Mouse (Mus musculus): ENCODE measurements around the gene Psen1. TPM values are rescaled to one million over a fixed set of nuclear protein-coding genes. Genes with fewer than 3 reads are reported as not detected.

The Psen1 gene
- polyA plus RNA-seq, 1 experiment from 2014 or later = 68.5 TPM

DNA sequence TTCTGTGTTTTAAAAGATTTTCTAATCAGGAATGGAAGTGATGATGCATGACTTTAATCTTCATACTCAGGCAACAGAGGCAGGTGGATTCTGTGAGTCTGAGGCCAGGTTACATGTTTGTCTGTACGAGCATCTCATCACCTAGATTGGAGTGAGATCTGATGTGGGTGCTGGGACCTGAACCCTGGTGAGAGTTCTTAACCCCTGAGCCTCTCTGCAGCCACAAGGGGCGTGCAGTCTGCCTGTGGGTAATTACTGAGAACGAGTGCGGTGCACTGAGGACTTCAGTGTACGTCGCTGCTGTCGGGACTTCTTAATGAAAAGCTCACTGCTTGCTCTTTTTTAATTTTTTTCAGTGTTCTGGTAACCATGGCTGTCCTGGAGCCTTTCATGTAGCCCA, 13.7 kb downstream of the Psen1 start:
- H3K27ac ChIP-seq = no peak overlapping the region
- H3K9me3 ChIP-seq = no peaks in the 10 kb centered on the region
- 86% methylated on average over 7 of the region's 7 CpGs for WGBS
- peaks cover 31% of the 10 kb centered on the region for H3K36me3 ChIP-seq
- no peak overlapping the region for H3K4me2 ChIP-seq
- H3K4me3 ChIP-seq = no peak overlapping the region
- no peak overlapping the region for H3K9ac ChIP-seq
- ATAC-seq (ENCODE audit: low FRiP score) = no peak
- peaks cover 8% of the 10 kb centered on the region; the same call in 1 of the 2 replicates for H3K4me1 ChIP-seq (replicated peaks)
- H3K27me3 ChIP-seq = no peaks in the 10 kb centered on the region

DNA sequence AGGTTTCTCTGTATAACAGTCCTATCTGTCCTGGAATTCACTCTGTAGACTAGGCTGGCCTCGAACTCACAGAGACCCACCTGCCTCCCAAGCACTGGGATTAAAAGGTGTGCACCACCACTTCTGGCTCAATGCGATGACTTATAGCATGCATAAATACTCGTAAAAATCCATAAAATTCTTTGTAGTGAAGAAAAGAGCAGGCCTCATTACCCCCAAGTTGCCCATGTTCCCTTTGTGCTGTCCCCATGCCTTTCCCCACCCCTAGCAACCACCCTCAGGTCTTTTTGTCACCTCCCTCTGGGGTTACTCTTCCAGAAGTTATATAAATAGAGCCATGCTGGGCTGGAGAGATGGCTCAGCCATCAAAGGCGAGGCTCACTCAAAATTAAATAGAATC, 14.8 kb downstream of the Psen1 start:
- no peaks in the 10 kb centered on the region for H3K9me3 ChIP-seq
- H3K36me3 ChIP-seq = peaks cover 31% of the 10 kb centered on the region
- H3K27me3 ChIP-seq = no peaks in the 10 kb centered on the region
- peaks cover 8% of the 10 kb centered on the region; the same call in 1 of the 2 replicates for H3K4me1 ChIP-seq (replicated peaks)
- WGBS = 34% methylated on average over 4 of the region's 4 CpGs
- ATAC-seq (ENCODE audit: low FRiP score) = no peak
- no peak overlapping the region for H3K4me3 ChIP-seq
- H3K27ac ChIP-seq = no peak overlapping the region
- no peak overlapping the region for H3K9ac ChIP-seq
- no peak overlapping the region for H3K4me2 ChIP-seq

DNA sequence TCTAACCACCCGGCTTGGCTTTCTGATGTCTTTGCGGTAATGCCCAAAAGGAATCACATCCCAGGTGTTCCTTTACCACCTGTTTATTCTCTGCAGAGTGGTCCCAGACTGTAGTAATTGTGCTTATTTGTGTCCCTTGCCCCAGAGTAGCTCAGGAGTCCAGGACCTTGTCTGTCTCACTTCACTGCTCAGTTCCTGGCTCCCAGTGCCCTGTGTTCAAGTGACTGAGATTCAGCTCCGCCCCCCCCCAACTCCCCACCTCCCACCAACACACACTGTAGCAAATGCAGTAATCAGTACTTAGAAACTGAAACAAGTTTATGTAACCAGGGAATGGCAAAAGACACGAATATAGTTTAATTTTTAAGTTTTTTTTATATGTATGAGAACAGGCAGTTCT, 19.0 kb downstream of the Psen1 start:
- Histone ChIP-seq H3K9ac (no peak overlapping the region), H3K9me3 (no peaks in the 10 kb centered on the region), H3K27ac (no peak overlapping the region), H3K27me3 (no peaks in the 10 kb centered on the region), H3K36me3 (peaks cover 21% of the 10 kb centered on the region), H3K4me2 (no peak overlapping the region), H3K4me3 (no peak overlapping the region), H3K4me1 (replicated peaks) (peaks cover 2% of the 10 kb centered on the region; the same call in 1 of the 2 replicates)
- 93% methylated on average over 4 of the region's 4 CpGs for WGBS
- no peak for ATAC-seq (ENCODE audit: low FRiP score)

DNA sequence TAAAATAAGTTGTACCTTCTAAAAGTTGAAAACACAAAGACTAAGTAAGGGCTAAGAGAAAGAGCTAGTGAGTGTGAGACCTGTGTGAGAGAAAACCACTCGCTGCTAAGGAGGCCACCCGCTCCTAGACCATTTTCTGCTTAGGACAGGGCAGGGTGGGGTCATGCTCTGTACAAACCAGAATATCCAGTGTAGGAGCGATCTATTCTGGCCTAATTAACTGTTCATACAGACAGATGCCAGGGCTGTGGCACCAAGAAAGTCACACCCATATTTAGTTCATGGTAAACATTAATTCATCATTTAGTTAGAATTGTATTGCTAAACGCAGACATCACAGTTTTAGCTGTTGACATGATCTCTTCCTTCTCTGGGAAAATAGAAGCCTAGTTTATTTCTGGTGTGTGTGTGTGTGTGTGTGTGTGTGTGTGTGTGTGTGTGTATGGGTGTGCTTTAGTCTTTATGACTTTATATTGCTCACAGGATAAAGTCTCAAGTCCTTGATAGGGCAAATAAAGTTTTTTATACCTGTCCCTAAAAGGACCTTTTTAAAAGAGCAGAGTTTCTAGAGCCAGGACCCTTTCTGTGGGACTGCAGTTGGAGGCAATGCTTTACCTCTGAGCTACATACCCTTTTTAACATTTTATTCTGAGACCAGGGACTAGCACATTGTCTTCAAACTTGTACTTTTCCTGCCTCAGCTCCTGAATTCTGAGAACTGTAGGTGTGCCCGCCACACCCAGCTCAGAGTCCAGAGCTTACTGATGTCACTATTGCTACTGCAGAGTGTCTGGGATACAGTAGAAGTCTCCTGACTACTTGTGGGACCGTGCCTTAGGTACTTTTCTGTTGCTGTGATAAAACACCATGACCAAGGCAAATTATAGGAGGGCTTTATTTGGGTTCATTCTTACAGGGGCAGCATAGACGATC, 20.5 kb downstream of the Psen1 start:
- H3K9ac ChIP-seq = no peak overlapping the region
- H3K4me2 ChIP-seq = no peak overlapping the region

DNA sequence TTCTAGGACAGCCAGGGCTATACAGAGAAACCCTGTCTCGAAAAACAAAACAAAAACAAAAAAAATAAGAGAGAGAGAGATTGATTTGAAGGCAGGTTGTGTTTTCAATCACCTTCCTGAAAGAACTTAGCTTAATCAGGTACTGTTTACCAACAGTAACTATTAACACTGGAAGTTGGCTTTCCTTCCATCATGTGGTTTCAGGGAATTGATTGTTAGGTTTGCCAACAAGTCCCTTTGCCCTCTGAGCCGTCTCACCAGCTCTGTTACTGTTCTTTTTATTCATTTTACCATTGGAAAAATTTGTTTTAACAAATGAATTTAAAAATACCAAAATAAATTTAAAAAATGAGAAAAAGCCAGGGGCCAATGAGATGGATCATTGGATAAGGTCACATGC, 22.0 kb downstream of the Psen1 start:
- Histone ChIP-seq H3K27ac (no peak overlapping the region), H3K4me3 (no peak overlapping the region), H3K27me3 (no peaks in the 10 kb centered on the region), H3K36me3 (peaks cover 44% of the 10 kb centered on the region), H3K4me2 (no peak overlapping the region), H3K4me1 (replicated peaks) (no peaks in the 10 kb centered on the region), H3K9ac (no peak overlapping the region), H3K9me3 (no peaks in the 10 kb centered on the region)
- ATAC-seq (ENCODE audit: low FRiP score) = no peak
- WGBS = 95% methylated on average over 2 of the region's 2 CpGs

More for the DNA sequence above, 20.5 kb downstream of the Psen1 start:
- Histone ChIP-seq H3K9me3 (no peaks in the 10 kb centered on the region), H3K4me1 (replicated peaks) (no peaks in the 10 kb centered on the region), H3K4me3 (no peak overlapping the region), H3K27me3 (no peaks in the 10 kb centered on the region), H3K36me3 (peaks cover 35% of the 10 kb centered on the region), H3K27ac (no peak overlapping the region)
- ATAC-seq (ENCODE audit: low FRiP score) = no peak
- 88% methylated on average over 7 of the region's 7 CpGs for WGBS

DNA sequence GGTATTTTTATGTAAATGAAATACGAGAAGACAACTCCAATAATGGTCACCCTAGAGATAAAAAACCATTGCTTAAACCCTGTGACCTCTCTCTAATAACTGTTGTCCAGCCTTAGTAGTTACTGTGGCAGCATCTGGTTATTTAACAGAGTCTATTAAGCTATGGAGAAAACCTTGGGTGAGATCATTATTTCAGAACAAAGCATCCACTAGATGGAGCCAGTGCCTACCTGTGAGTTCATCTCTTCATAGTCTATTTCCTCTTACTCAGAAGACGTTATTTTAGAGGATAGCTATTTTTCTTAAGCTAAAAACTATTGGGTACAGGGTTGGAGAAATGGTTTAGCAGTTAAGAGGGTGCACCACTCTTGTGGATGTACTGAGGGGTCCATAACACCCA, 25.8 kb downstream of the Psen1 start:
- H3K4me1 ChIP-seq (replicated peaks) = no peaks in the 10 kb centered on the region
- H3K4me3 ChIP-seq = no peak overlapping the region
- H3K4me2 ChIP-seq = no peak overlapping the region
- H3K9ac ChIP-seq = no peak overlapping the region
- no peaks in the 10 kb centered on the region for H3K27me3 ChIP-seq
- H3K27ac ChIP-seq = no peak overlapping the region
- ATAC-seq (ENCODE audit: low FRiP score) = no peak; the same call in 1 of the 2 replicates
- no peaks in the 10 kb centered on the region for H3K9me3 ChIP-seq
- peaks cover 71% of the 10 kb centered on the region for H3K36me3 ChIP-seq
- 58% methylated on average over 2 of the region's 2 CpGs for WGBS

DNA sequence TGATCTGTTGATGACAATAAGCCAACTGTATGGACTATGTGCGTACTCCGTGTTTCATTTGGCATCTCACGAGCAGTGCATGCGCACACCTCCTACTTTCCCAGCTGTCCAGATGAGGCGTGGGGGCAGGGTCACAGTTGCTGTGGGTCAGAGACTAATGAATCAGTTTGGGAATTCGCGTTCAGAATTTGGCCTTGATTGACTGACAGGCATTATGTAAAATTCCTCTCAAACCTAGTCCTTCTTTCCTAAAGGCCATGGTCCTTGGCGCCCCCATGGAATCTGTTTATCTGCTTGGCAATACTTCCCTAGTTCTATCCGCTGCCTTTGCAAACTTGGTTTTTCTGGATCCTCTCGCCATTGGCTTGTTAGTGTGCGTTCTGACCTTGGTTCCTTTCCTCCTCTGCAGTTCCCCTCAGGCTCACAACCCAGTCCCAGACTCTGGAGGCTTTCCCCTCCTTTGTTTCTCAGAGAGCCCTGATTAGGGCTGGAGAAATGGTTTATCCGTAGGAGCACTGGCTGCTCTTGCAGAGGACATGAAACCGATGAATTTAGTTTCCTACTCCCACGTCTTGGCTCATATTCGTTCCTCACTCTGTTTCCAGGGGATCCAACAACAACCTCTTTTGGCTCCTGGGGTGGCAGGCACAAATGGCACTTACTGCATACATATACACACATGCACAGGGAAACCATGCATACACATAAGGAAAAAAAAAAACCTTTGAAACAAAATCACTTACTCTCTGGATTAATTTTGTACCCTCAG, 28.6 kb downstream of the Psen1 start:
- WGBS = 90% methylated on average over 15 of the region's 15 CpGs
- H3K36me3 ChIP-seq = peaks cover 86% of the 10 kb centered on the region
- H3K4me3 ChIP-seq = no peak overlapping the region
- no peak overlapping the region for H3K9ac ChIP-seq
- no peak overlapping the region for H3K27ac ChIP-seq
- no peak overlapping the region for H3K4me2 ChIP-seq
- H3K4me1 ChIP-seq (replicated peaks) = no peaks in the 10 kb centered on the region
- ATAC-seq (ENCODE audit: low FRiP score) = no peak
- H3K9me3 ChIP-seq = no peaks in the 10 kb centered on the region
- no peaks in the 10 kb centered on the region for H3K27me3 ChIP-seq

DNA sequence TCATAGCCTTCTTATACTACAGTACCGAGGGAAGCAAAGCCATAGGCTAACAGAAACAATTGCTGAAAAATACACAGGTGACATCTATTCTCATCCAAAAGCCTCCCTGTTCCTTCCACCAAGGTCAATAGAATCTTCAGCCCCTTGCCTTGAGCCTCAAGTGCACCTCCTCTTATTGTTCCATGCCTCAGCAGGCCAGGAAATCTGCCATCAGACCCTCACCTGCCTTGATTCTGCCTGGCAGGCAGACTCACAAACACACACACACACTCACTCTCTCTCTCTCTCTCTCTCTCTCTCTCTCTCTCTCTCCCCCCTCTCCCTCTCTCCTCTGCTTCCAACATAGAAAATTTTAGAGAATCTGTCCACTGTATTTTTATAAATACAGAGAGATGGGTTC, 31.5 kb downstream of the Psen1 start:
- H3K4me3 ChIP-seq = no peak overlapping the region
- H3K4me2 ChIP-seq = no peak overlapping the region
- H3K36me3 ChIP-seq = peaks cover 86% of the 10 kb centered on the region
- 93% methylated on average over 1 of the region's 1 CpGs for WGBS
- H3K27ac ChIP-seq = no peak overlapping the region
- H3K9me3 ChIP-seq = no peaks in the 10 kb centered on the region
- H3K27me3 ChIP-seq = no peaks in the 10 kb centered on the region
- H3K9ac ChIP-seq = no peak overlapping the region
- no peaks in the 10 kb centered on the region for H3K4me1 ChIP-seq (replicated peaks)
- ATAC-seq (ENCODE audit: low FRiP score) = no peak

DNA sequence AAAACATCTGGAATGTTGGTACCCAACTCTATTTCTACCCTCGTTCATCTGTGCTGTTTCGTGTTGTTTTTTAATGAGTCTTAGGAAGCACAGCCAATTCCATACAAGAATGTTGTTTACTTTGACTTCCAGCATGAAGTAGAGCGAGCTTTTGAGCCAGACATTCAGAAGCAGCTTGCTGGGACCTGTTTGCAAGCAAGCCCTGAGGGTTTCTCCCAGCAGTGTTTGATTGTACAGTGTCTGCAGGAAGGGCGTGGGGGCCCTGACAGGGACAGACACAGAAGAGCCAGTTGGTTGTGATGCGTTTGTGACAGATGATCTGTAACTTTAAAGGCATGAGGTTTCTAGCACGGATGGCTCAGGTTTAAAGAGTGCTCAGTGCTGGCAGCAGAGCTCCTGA, 33.3 kb downstream of the Psen1 start:
- peaks cover 86% of the 10 kb centered on the region for H3K36me3 ChIP-seq
- no peak overlapping the region for H3K4me2 ChIP-seq
- H3K9ac ChIP-seq = no peak overlapping the region
- no peaks in the 10 kb centered on the region for H3K4me1 ChIP-seq (replicated peaks)
- H3K27me3 ChIP-seq = no peaks in the 10 kb centered on the region
- no peak overlapping the region for H3K27ac ChIP-seq
- H3K9me3 ChIP-seq = no peaks in the 10 kb centered on the region
- ATAC-seq (ENCODE audit: low FRiP score) = no peak
- WGBS = 82% methylated on average over 6 of the region's 6 CpGs
- H3K4me3 ChIP-seq = no peak overlapping the region

DNA sequence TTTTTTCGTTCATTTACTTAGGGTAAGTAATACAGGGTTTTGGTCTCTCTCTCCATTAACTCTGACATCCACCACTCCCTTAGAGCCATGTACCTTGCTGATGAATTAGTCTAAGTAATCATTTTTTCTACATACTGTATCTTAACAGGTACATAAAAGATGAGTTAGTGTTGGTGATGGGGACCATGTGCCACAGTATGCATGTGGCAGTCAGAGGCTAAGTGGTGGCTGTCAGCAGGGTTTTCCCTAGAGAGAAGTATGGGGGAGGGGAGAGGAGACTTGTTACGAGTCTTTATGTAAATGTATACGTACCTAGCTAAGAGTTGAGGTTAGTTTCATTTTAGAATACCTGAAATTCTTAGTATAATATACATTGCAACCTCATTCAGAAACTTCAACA, 35.1 kb downstream of the Psen1 start:
- Histone ChIP-seq H3K4me1 (replicated peaks) (no peaks in the 10 kb centered on the region), H3K4me3 (no peak overlapping the region), H3K27ac (no peak overlapping the region), H3K9ac (no peak overlapping the region), H3K9me3 (no peaks in the 10 kb centered on the region), H3K4me2 (no peak overlapping the region), H3K27me3 (no peaks in the 10 kb centered on the region), H3K36me3 (peaks cover 79% of the 10 kb centered on the region)
- WGBS = 81% methylated on average over 3 of the region's 3 CpGs
- ATAC-seq (ENCODE audit: low FRiP score) = no peak

DNA sequence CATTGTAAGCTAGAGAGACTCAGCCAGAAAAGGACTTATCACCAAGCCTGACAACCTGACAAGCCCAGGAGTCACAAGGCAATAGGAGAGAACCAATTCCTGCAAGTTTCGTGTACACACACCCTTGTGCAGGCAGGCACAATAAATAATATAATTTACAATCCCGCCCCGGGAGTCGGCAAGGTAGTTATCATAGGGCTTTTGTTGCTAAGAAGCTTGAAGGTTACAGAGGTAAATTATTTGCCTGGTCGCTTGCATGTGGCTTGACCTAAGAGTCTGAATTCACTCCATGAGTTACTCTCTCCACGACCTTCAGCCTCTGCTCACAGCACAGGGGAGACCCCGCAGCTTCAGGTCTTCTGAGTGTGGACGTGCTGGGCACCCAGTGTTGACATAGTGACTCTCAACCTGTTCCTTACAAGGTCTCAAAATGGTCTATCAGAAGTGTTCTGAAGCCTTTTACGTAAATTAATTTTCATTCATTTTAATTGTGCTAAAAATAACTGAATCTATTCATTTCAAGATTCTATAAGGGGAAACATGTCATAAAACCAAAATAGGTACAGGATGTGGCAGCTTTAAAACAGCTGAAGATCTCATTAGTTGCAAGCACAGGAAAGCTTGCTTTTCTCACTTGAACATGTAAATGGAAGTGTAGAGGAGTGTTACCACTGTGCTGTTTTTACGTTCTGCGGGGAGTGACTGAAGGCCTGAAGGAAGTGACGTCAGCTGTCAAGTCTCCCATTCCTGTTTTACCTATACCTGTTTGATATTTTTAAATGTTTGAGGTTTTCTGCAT, 38.8 kb downstream of the Psen1 start:
- peaks cover 86% of the 10 kb centered on the region for H3K36me3 ChIP-seq
- H3K4me2 ChIP-seq = no peak overlapping the region
- H3K27me3 ChIP-seq = no peaks in the 10 kb centered on the region
- H3K4me3 ChIP-seq = no peak overlapping the region
- H3K9ac ChIP-seq = no peak overlapping the region
- ATAC-seq (ENCODE audit: low FRiP score) = no peak
- H3K27ac ChIP-seq = no peak overlapping the region
- 94% methylated on average over 12 of the region's 12 CpGs for WGBS
- no peaks in the 10 kb centered on the region for H3K9me3 ChIP-seq
- no peaks in the 10 kb centered on the region for H3K4me1 ChIP-seq (replicated peaks)

DNA sequence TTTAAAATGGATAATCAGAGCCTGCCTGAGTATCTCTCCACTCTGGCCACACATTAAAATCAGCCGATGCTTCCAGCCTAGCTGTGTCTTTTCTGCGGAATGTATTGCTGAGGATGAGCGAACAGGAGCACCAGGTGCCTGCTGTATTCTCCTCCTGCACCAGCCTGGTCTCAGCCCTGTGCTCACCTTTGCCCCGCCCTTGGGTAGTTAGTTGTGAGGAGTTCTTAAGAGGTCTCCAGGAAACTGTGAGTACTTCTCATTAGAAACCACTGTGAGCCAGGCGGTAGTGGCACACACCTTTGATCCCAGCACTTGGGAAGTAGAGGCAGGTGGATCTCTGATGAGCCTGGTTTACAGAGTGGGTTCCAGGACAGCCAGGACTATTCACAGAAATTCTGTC, 44.3 kb downstream of the Psen1 start:
- no peak for ATAC-seq (ENCODE audit: low FRiP score)
- no peak overlapping the region for H3K4me3 ChIP-seq
- H3K4me2 ChIP-seq = no peak overlapping the region
- 96% methylated on average over 5 of the region's 5 CpGs for WGBS
- peaks cover 95% of the 10 kb centered on the region for H3K36me3 ChIP-seq
- no peaks in the 10 kb centered on the region for H3K9me3 ChIP-seq
- no peak overlapping the region for H3K9ac ChIP-seq
- H3K4me1 ChIP-seq (replicated peaks) = no peaks in the 10 kb centered on the region
- H3K27me3 ChIP-seq = no peaks in the 10 kb centered on the region
- no peak overlapping the region for H3K27ac ChIP-seq

Measured in hindbrain, embryonic 13.5 days (tissue).